Mouse (Mus musculus) thymus, adult 2 months (tissue): Measurements from ENCODE around the gene Map6. TPM values are rescaled to one million over a fixed set of nuclear protein-coding genes. Genes with fewer than 3 reads are reported as not detected.

ENCODE experiments used
- DNase-seq: peaks from one replicate; pipeline ENCODE4 v3.0.0; 2021
- H3K27ac ChIP-seq: fragments of 200-500 bp; 2 replicates; pipeline ENCODE4 v1.5.1; 2012; ENCODE audit warnings: low read length, control low read depth; ENCODE audit not compliant: control insufficient read depth, insufficient read depth
- H3K27me3 ChIP-seq: fragments of 200-500 bp; 2 replicates; pipeline ENCODE4 v1.6.1; 2012; ENCODE audit warnings: mild to moderate bottlenecking, low read length, moderate library complexity, mixed read lengths; ENCODE audit not compliant: control insufficient read depth, insufficient read depth
- H3K36me3 ChIP-seq: fragments of 200-500 bp; 2 replicates; pipeline ENCODE4 v1.6.1; 2012; ENCODE audit warnings: mild to moderate bottlenecking, low read length, moderate library complexity; ENCODE audit not compliant: control insufficient read depth, insufficient read depth
- H3K4me1 ChIP-seq: fragments of 200-500 bp; replicated peaks from 2 replicates; pipeline ENCODE4 v1.6.1; 2012; ENCODE audit warnings: low read length; ENCODE audit not compliant: control insufficient read depth, insufficient read depth
- H3K4me3 ChIP-seq: fragments of 200-500 bp; 2 replicates; pipeline ENCODE4 v1.5.1; 2012; ENCODE audit warnings: mild to moderate bottlenecking, low read length, control low read depth, moderate library complexity; ENCODE audit not compliant: control insufficient read depth, insufficient read depth
- CTCF ChIP-seq: fragments of 200-500 bp; IDR thresholded peaks from 2 replicates; pipeline ENCODE4 v1.5.1; 2012; ENCODE audit warnings: mild to moderate bottlenecking, control low read depth, low read length, moderate library complexity, borderline replicate concordance; ENCODE audit not compliant: control insufficient read depth, poor library complexity, insufficient read depth; ENCODE audit errors: extremely low read depth
- POLR2A ChIP-seq: fragments of 200-500 bp; IDR thresholded peaks from 2 replicates; pipeline ENCODE4 v1.6.1; 2012; ENCODE audit warnings: mild to moderate bottlenecking, low read length, control low read depth, moderate library complexity; ENCODE audit not compliant: control insufficient read depth, poor library complexity, insufficient read depth; ENCODE audit errors: extremely low read depth
- WGBS: fragments of 180-500 bp; shearing (Covaris S2); methylation state at CpG from one replicate; pipeline ENCODE4 v1.1.7; 2018; 5-methylcytosine and 5-hydroxymethylcytosine counted together
- polyA plus RNA-seq: library from polyadenylated mRNA; depleted of rRNA; stranded (reverse); fragments of >200 nt; gene quantifications from 2 replicates; pipeline ENCODE4 v1.2.3, GENCODE M21; 2012

Map6 gene
- polyA plus RNA-seq, 1 experiment = 1.3 TPM

GRCm38 (mm10) chr7:99250386-99250785, 16.9 kb upstream of the Map6 start:
- Histone ChIP-seq H3K27me3 (peaks cover 5% of the 10 kb centered on the region; the same call in 1 of the 2 replicates), H3K4me1 (peaks cover 6% of the 10 kb centered on the region), H3K4me3 (no peak overlapping the region), H3K27ac (no peak overlapping the region), H3K36me3 (no peaks in the 10 kb centered on the region)
- TF ChIP-seq POLR2A = no peak
- 59% methylated on average over 9 of the region's 9 CpGs for WGBS
- no peak for DNase-seq

- H3K27me3 ChIP-seq = no peaks in the 10 kb centered on the region
- no peaks in the 10 kb centered on the region for H3K4me1 ChIP-seq
- no peaks in the 10 kb centered on the region for H3K36me3 ChIP-seq
- no peak for DNase-seq
- TF ChIP-seq CTCF (no peak), POLR2A (no peak)
- H3K4me3 ChIP-seq = no peak overlapping the region
- WGBS = 94% methylated on average over 7 of the region's 7 CpGs
- no peak overlapping the region for H3K27ac ChIP-seq
Observed at GRCm38 (mm10) chr7:99255006-99255405, 12.2 kb upstream of the Map6 start.

- TF ChIP-seq POLR2A (no peak), CTCF (no peak)
- DNase-seq = no peak
- 66% methylated on average over 3 of the region's 3 CpGs for WGBS
- Histone ChIP-seq H3K4me3 (no peak overlapping the region), H3K27ac (no peak overlapping the region), H3K36me3 (no peaks in the 10 kb centered on the region), H3K4me1 (no peaks in the 10 kb centered on the region), H3K27me3 (no peaks in the 10 kb centered on the region)
Observed at GRCm38 (mm10) chr7:99261900-99262299, 5.3 kb upstream of the Map6 start.

- TF ChIP-seq CTCF (no peak), POLR2A (no peak)
- Histone ChIP-seq H3K27ac (no peak overlapping the region), H3K27me3 (peaks cover 8% of the 10 kb centered on the region), H3K4me3 (no peak overlapping the region), H3K36me3 (no peaks in the 10 kb centered on the region), H3K4me1 (no peaks in the 10 kb centered on the region)
- no peak for DNase-seq
- WGBS = 48% methylated on average over 4 of the region's 4 CpGs
Observed at GRCm38 (mm10) chr7:99263509-99263908, 3.7 kb upstream of the Map6 start.

- Histone ChIP-seq H3K27ac (no peak overlapping the region), H3K4me1 (0 out of 2 replicates have a peak, but pooled peaks cover 3% of the 10 kb centered on the region), H3K27me3 (peaks cover 8% of the 10 kb centered on the region), H3K36me3 (no peaks in the 10 kb centered on the region), H3K4me3 (no peak overlapping the region)
- TF ChIP-seq POLR2A = no peak
- TF ChIP-seq CTCF = no peak
- DNase-seq = no peak
Observed at GRCm38 (mm10) chr7:99264597-99264996, 2.6 kb upstream of the Map6 start.

GRCm38 (mm10) chr7:99267897-99268505, 754 bp downstream of the Map6 start:
- peak; percentile 14 for DNase-seq
- no peak for TF ChIP-seq CTCF
- TF ChIP-seq POLR2A = no peak

GRCm38 (mm10) chr7:99268506-99268900, 1.3 kb downstream of the Map6 start:
- peaks cover 8% of the 10 kb centered on the region for H3K27me3 ChIP-seq
- TF ChIP-seq POLR2A (no peak), CTCF (no peak)
- 0 out of 2 replicates have a peak, but pooled peaks cover 3% of the 10 kb centered on the region for H3K4me1 ChIP-seq
- H3K27ac ChIP-seq = no peak overlapping the region
- no peaks in the 10 kb centered on the region for H3K36me3 ChIP-seq
- no peak for DNase-seq
- H3K4me3 ChIP-seq = no peak overlapping the region; the same call in 1 of the 2 replicates
- WGBS = 4% methylated on average over 29 of the region's 29 CpGs

More at GRCm38 (mm10) chr7:99267897-99268505, 754 bp downstream of the Map6 start:
- under 1% methylated on average over 59 of the region's 59 CpGs for WGBS
- H3K36me3 ChIP-seq = no peaks in the 10 kb centered on the region
- H3K27me3 ChIP-seq = peaks cover 8% of the 10 kb centered on the region
- H3K27ac ChIP-seq = no peak overlapping the region
- H3K4me3 ChIP-seq = no peak overlapping the region; the same call in 1 of the 2 replicates
- H3K4me1 ChIP-seq = 0 out of 2 replicates have a peak, but pooled peaks cover 3% of the 10 kb centered on the region
